Mouse (Mus musculus) frontal cortex, adult 2 months (tissue): ENCODE data around the gene Aacs. TPM values are rescaled to one million over a fixed set of nuclear protein-coding genes. Genes with fewer than 3 reads are reported as not detected.
A peak's percentile ranks its signal among the peaks of the same experiment; 100 is the strongest.
"Not testable (repeated sequence)": the region's sequence is repeated elsewhere in the genome, so short reads cannot be mapped to it uniquely, and the experiment has no call there.

Source experiments
- DNase-seq, 2 experiments: peaks; one replicate each; pipeline ENCODE4 v3.0.0; 2022; ENCODE audit warnings: low spot score in 1 of 2; ENCODE audit errors: extremely low spot score in 1 of 2
- polyA plus RNA-seq: library from polyadenylated mRNA; depleted of rRNA; stranded (reverse); fragments of >200 nt; gene quantifications from 2 replicates; pipeline ENCODE4 v1.2.3, GENCODE M21; 2012

The Aacs gene
- polyA plus RNA-seq, 1 experiment = 43.4 TPM

GRCm38 (mm10) chr5:125488953-125489352 is 13.3 kb downstream of the Aacs start:
- not testable (repeated sequence) for DNase-seq

GRCm38 (mm10) chr5:125491107-125491506 is 15.5 kb downstream of the Aacs start:
- DNase-seq = no peak

- no peak for DNase-seq
Measured at GRCm38 (mm10) chr5:125492379-125493092, 16.9 kb downstream of the Aacs start.

- DNase-seq = no peak
Measured at GRCm38 (mm10) chr5:125493093-125493423, 17.4 kb downstream of the Aacs start.

- DNase-seq = no peak
Measured at GRCm38 (mm10) chr5:125495655-125496054, 20.0 kb downstream of the Aacs start.

- peak; percentile 72 to 90 for DNase-seq
Measured at GRCm38 (mm10) chr5:125497821-125498600, 22.4 kb downstream of the Aacs start.

GRCm38 (mm10) chr5:125501505-125501904 is 25.9 kb downstream of the Aacs start:
- no peak for DNase-seq

- no peak for DNase-seq
Measured at GRCm38 (mm10) chr5:125502186-125502585, 26.6 kb downstream of the Aacs start.

- no peak for DNase-seq
Measured at GRCm38 (mm10) chr5:125503628-125504027, 28.0 kb downstream of the Aacs start.

- peak in 1 of 2 experiments; percentile 53 for DNase-seq
Measured at GRCm38 (mm10) chr5:125504692-125505091, 29.1 kb downstream of the Aacs start.

GRCm38 (mm10) chr5:125505968-125506367 is 30.4 kb downstream of the Aacs start:
- peak in 1 of 2 experiments; percentile 60 for DNase-seq

- DNase-seq = no peak
Measured at GRCm38 (mm10) chr5:125507582-125507981, 32.0 kb downstream of the Aacs start.

- DNase-seq = no peak
Measured at GRCm38 (mm10) chr5:125508006-125508405, 32.4 kb downstream of the Aacs start.

- DNase-seq = peak in 1 of 2 experiments; percentile 70
Measured at GRCm38 (mm10) chr5:125509541-125509940, 33.9 kb downstream of the Aacs start.

GRCm38 (mm10) chr5:125515006-125515405 is 39.4 kb downstream of the Aacs start:
- peak in 1 of 2 experiments; percentile 35 for DNase-seq

- DNase-seq = peak in 1 of 2 experiments; percentile 76
Measured at GRCm38 (mm10) chr5:125518640-125519039, 43.0 kb downstream of the Aacs start.

- DNase-seq = peak in 1 of 2 experiments; percentile 64
Measured at GRCm38 (mm10) chr5:125520930-125521590, 45.4 kb downstream of the Aacs start.

- DNase-seq = no peak
Measured at GRCm38 (mm10) chr5:125523361-125523760, 47.7 kb downstream of the Aacs start.

- no peak for DNase-seq
Measured at GRCm38 (mm10) chr5:125525516-125525915, 49.9 kb downstream of the Aacs start.

GRCm38 (mm10) chr5:125526464-125526863 is 50.9 kb downstream of the Aacs start:
- peak in 1 of 2 experiments; percentile 47 for DNase-seq

- peak in 1 of 2 experiments; percentile 94 for DNase-seq
Measured at GRCm38 (mm10) chr5:125529109-125529508, 53.5 kb downstream of the Aacs start.
